Mouse (Mus musculus) lung, adult 2 months (tissue): ENCODE data around the gene B9d2. TPM values are rescaled to one million over a fixed set of nuclear protein-coding genes. Genes with fewer than 3 reads are reported as not detected.

ENCODE experiments used
- DNase-seq: peaks from one replicate; pipeline ENCODE4 v3.0.0; 2022
- H3K4me1 ChIP-seq: fragments of 200-500 bp; 2 replicates; pipeline ENCODE4 v1.6.1; 2011; ENCODE audit warnings: low read length; ENCODE audit not compliant: control insufficient read depth, insufficient read depth
- H3K4me3 ChIP-seq: fragments of 200-500 bp; replicated peaks from 2 replicates; pipeline ENCODE3; 2011; ENCODE audit warnings: low read depth, mild to moderate bottlenecking, control low read depth, low read length; ENCODE audit errors: extremely low read depth
- CTCF ChIP-seq: fragments of 200-500 bp; IDR thresholded peaks from 2 replicates; pipeline ENCODE4 v1.5.1; 2011; ENCODE audit warnings: mild to moderate bottlenecking, low read length, control low read depth; ENCODE audit not compliant: insufficient read depth
- POLR2A ChIP-seq: fragments of 200-500 bp; IDR thresholded peaks from 2 replicates; pipeline ENCODE4 v1.6.1; 2011; ENCODE audit warnings: low read depth, mild to moderate bottlenecking, control low read depth, low read length, borderline replicate concordance; ENCODE audit errors: extremely low read depth
- WGBS: fragments of 180-500 bp; shearing (Covaris S2); methylation state at CpG from one replicate; pipeline ENCODE4 v1.1.7; 2018; 5-methylcytosine and 5-hydroxymethylcytosine counted together
- polyA plus RNA-seq: library from polyadenylated mRNA; depleted of rRNA; stranded (reverse); fragments of >200 nt; gene quantifications from 2 replicates; pipeline ENCODE4 v1.2.3, GENCODE M21; 2012

The B9d2 gene
- polyA plus RNA-seq, 1 experiment, result 53.4 TPM

DNA sequence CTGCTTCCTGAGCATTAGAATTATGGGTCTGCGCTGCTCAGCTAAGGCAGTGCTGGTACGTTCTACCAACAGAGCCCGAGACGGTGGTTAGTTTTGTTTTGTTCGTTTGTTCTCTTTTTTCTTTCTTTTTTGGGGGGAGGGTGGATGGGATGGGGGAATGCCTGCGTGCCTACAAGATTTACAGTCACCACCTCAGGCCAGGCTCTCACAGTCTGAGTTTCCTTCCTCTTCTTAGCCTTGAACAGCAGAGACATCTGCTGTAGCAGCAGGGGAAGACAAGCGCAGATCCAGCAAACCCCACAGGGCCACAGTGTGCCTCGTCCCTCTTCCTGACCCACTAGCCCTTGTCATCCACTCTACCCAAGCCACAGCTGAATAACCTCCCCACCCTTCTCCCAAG is 29.3 kb upstream of the B9d2 start:
- no peak for DNase-seq
- Histone ChIP-seq H3K4me1 (no peaks in the 10 kb centered on the region; the same call in 1 of the 2 replicates), H3K4me3 (no peak overlapping the region)
- WGBS, result 79% methylated on average over 8 of the region's 8 CpGs
- TF ChIP-seq CTCF (peak; percentile 37), POLR2A (no peak)

DNA sequence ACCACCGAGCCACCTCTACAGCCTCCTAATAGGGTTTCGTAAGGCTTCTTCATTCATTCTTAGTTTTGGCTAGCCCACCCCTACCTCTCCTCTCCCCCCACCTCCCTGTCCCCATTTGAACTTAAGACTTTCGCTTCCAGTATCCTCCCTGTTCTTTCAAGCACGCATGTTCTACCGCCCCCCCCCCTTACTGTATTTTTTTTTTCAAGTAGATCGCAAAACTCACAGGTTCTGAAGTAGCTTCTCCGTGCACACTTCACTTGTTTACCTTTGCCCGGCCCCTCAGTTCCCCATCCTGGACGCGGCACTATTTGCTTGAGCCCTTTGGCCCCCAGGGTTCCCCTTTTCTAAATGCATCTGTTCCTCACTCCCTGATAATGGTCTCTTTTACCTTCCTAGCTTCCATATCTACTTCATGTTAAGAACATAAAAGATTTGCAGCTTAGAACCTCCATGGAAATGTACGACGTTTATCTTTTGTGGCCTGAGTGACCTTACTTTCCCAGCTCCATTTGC is 28.3 kb upstream of the B9d2 start:
- no peaks in the 10 kb centered on the region; the same call in 1 of the 2 replicates for H3K4me1 ChIP-seq
- DNase-seq, result no peak
- WGBS, result 57% methylated on average over 12 of the region's 12 CpGs
- no peak overlapping the region for H3K4me3 ChIP-seq
- no peak for TF ChIP-seq POLR2A
- TF ChIP-seq CTCF, result no peak

DNA sequence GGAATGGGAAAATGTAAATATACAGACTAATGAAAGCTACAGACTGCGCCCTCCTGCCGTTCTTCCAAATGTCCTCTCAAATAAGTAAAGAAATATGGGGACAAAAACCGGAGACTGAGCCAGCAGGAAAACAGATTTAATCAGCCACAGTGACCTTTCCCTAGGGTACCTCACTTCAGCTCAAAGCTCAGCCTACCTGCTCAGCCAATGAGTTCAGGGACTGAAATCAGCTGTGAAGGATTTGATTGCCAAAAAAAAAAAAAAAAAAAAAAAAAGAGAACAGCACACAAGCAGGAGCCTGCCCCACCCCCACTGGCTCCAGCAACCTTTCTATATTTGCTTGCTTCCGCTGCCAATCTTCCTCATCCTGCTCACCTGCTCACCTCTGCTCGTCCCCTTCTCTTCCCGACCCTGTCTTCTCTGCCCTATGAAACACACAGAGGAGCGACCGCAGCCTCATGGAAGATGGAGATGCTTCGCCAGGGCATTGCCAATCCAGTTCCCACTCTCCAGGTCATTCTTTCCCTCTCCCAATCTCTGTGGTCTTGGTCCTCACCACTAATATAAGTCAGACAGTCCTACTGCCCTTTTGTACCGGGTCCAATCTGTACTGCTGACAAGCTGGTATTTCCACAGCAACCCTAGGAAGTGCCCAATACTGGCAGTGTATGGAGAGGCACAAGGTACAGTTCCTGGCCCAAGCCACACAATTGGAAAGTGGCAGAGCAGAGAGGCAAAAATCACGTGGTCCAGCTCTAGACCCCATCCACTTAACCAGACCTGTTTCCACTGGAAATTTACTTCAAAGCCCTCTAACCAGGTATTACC is 24.8 kb upstream of the B9d2 start:
- 71% methylated on average over 11 of the region's 11 CpGs for WGBS
- DNase-seq, result no peak
- peaks cover 5% of the 10 kb centered on the region for H3K4me1 ChIP-seq
- TF ChIP-seq CTCF, result no peak
- TF ChIP-seq POLR2A, result no peak
- no peak overlapping the region for H3K4me3 ChIP-seq

DNA sequence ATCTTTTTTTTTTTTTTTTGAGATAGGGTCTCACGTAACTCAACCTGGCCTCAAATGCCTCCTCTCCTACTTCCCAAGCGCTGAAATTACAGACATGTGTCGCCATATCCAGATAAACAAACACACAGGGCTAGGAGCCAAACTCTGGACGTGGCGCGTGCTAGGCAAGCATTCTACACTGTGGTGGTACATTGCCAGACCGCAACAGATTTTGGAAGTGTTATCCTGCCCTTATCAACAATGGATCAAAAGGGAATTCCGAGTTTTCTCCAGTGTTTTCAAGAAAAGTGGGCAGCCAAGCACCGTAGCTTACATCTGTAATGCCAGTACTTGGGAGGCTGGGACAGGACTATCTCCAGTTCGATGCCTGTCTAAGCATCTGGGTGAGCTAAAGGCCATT is 22.8 kb upstream of the B9d2 start:
- WGBS, result 18% methylated on average over 10 of the region's 10 CpGs
- Histone ChIP-seq H3K4me3 (peak overlapping the region; percentile 97), H3K4me1 (peaks cover 5% of the 10 kb centered on the region)
- DNase-seq, result no peak
- TF ChIP-seq CTCF, result no peak
- no peak for TF ChIP-seq POLR2A

DNA sequence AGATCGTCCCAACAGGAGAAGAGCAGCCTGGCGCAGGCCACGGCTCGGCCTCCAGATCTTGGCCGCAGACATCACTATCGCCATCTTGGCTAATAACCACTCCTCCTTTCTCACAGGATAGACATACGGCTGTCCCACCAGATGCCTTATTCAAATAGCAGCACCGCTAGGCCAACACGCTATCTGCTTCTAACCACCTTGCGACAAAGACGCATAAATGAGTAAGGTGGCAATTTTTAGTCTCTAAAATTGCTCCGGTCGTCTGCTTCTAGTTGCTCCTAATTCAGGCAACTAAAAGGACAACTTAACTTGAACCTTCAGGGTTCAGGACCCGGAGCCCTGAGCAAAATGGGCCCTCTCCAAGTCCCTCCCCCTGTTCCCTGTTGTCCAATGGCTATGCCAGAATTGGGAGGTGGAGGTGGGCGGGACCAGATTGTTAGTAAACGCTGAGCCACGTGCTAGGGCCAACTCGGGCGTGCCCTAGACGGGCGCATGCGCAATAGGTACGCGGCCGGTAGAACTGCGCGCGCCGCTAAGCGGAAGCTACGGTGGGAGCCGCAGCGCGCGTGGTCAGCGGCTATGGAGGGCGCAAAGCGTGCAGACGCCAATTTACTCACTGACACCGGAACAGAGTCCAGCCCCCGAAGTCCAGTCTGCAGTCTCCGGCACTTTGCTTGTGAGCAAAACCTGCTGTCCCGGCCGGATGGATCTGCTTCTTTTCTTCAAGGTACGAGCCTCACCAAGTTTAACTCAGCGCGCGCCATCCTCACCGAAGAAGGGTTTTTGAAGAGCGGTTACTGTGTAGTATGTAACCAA is 21.7 kb upstream of the B9d2 start, which contains the start of the genes Bckdha and Exosc5:
TSS of gene Bckdha (minus strand) at position 325 of the 816 bp plus-strand sequence.
TSS of gene Exosc5 (plus strand) at position 508 of the 816 bp plus-strand sequence.
- peak; percentile 98 for DNase-seq
- H3K4me1 ChIP-seq, result peaks cover 5% of the 10 kb centered on the region
- WGBS, result under 1% methylated on average over 50 of the region's 50 CpGs
- TF ChIP-seq CTCF, result no peak
- TF ChIP-seq POLR2A, result peak; percentile 92; the same call in 1 of the 2 replicates
- peak within 1 kb of the TSS; percentile 97 for H3K4me3 ChIP-seq

DNA sequence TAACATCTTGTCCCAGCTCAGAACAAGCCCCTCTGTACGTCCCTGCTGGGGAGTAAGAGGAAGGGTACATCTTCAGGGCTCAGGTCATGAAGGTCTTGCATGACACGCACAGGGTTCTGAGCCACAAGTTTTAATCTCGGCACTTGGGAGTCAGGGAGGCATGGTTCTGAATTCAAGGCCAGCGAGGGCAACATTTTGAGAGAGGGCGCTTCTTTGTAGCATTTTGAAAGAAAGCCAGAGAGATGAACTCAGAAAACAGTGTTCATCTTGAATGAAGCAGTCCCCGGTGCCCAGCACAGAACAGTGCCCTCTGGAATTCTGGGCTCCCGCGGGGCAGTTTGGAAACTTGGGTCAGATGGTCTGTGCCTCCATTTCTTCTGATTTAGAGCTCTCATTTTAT is 14.2 kb upstream of the B9d2 start:
- WGBS, result 95% methylated on average over 8 of the region's 8 CpGs

DNA sequence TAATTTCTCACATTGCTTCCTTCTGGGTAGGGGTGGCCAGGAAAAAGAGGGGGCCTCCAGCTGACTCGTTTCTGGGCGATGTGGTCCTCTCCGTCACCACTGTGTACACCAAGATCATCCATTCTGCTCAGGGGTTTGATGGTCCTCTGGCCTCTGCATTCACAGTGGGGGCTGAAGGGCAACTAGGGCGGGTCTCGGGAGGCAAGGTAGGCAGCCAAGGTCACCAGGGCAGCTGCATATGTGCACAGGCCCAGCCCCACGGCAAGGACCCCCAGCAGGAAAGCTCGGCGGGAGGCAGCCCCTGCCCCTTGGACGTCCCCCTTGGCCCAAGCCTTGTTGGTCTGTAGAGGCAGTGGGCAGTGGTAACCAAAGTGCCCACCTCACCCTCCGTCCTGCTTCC is 11.4 kb upstream of the B9d2 start:
- H3K4me3 ChIP-seq, result no peak overlapping the region
- 87% methylated on average over 10 of the region's 10 CpGs for WGBS
- no peak for DNase-seq
- TF ChIP-seq CTCF (no peak), POLR2A (no peak)
- H3K4me1 ChIP-seq, result no peaks in the 10 kb centered on the region

More for the DNA sequence above, 14.2 kb upstream of the B9d2 start:
- no peak for DNase-seq
- Histone ChIP-seq H3K4me1 (no peaks in the 10 kb centered on the region), H3K4me3 (no peak overlapping the region)
- TF ChIP-seq POLR2A (no peak), CTCF (no peak)

DNA sequence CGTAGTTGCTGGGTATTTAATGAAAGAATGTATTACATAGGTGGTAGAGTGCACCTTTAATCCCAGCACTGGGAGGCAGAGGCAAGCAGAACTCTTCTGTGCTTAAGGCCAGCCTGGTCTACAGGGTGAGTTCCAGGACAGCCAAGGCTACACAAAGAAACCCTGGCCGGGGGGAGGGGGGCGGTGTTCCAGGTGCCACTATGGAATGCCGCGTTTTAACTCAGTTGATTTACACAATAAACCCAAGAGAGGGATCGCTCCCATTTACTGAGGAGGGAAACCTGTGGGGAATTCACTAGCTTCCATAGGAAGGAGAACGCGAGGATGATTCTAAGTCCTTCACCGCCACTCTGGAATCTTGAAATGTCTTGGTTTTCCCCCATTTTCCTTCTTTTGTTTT is 10.9 kb upstream of the B9d2 start:
- 82% methylated on average over 9 of the region's 9 CpGs for WGBS

DNA sequence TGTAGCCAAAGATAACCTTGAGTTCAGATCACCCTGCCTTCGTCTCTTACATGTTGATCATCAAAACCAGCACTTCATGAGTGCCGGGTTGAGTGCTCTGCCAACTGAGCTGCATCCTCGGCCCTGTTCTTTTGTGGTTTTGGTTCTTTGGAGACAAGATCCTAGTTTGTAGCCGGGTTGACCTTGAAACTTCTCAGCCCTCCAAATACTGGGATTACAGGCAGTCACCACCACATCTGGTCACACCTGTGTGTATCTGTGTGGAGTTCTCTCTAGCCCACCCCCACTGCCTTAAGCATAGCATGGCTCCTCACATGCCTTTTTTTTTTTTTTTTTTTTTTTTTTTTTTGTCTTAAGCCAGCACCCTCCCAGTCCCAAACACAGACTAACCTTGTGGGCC is 10.5 kb upstream of the B9d2 start:
- WGBS, result 92% methylated on average over 4 of the region's 4 CpGs
- no peak for DNase-seq
- no peak overlapping the region for H3K4me3 ChIP-seq

More for the DNA sequence above, 10.9 kb upstream of the B9d2 start:
- DNase-seq, result no peak
- Histone ChIP-seq H3K4me3 (no peak overlapping the region), H3K4me1 (no peaks in the 10 kb centered on the region)
- TF ChIP-seq POLR2A (no peak), CTCF (no peak)

More for the DNA sequence above, 10.5 kb upstream of the B9d2 start:
- H3K4me1 ChIP-seq, result peaks cover 3% of the 10 kb centered on the region; the same call in 1 of the 2 replicates
- no peak for TF ChIP-seq POLR2A
- TF ChIP-seq CTCF, result no peak
